Mouse (Mus musculus): ENCODE data around the gene Gpr160. TPM values are rescaled to one million over a fixed set of nuclear protein-coding genes. Genes with fewer than 3 reads are reported as not detected.

The Gpr160 gene
- total and polyA plus RNA-seq, 3 experiments, result 0.70 to 1.2 (median 1.0) TPM

DNA sequence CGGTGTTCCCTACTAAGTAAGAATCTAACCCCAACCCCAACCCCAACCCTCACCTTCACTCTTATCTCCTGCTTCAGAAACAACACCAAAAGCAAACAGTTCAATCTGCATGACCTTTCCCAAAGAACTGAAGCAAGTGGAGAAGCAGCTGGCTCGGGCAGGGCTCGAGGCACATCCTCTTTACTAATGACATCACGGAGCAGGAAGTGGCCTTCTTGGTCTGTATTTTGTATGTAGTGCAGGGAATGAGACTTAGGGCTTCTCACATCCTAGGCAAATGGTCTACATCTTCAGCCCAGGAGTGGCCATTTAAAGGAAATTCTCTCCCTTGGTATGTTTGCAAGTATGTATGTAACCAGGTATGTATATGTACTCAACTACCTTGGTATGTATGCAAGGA, 61.4 kb downstream of the Gpr160 start:
- Histone ChIP-seq H3K9me3 (replicated peaks; ENCODE audit: low read length) (peaks cover 7% of the 10 kb centered on the region), H3K9ac (ENCODE audit: insufficient read depth, low read depth) (no peak overlapping the region), H3K27me3 (replicated peaks) (no peaks in the 10 kb centered on the region), H3K36me3 (replicated peaks in 1 of 2; ENCODE audit: control insufficient read depth in 1 of 2, insufficient read depth in 1 of 2, low read length in 1 of 2) (peaks cover 60 to 87% of the 10 kb centered on the region in 2 experiments), H3K4me1 (ENCODE audit: control insufficient read depth in 1 of 2, insufficient read depth in 2 of 2) (peaks cover 0 to 4% of the 10 kb centered on the region in 2 experiments; a peak in 1 of 4 replicates), H3K4me2 (ENCODE audit: insufficient read depth, low read depth, poor library complexity, severe bottlenecking) (no peak overlapping the region), H3K4me3 (replicated peaks in 1 of 3; ENCODE audit: low read depth in 2 of 3, low read length in 2 of 3, poor library complexity in 1 of 3) (no peak overlapping the region), H3K27ac (ENCODE audit: insufficient read depth, low read depth) (no peak overlapping the region), H3K79me2 (replicated peaks; ENCODE audit: control insufficient read depth, extremely low read depth, insufficient read depth, poor library complexity, severe bottlenecking) (peaks cover 16% of the 10 kb centered on the region)
- in situ Hi-C loops (cut with MboI; ENCODE audit: low pct_ligation_motif_present, low pct_unique_long_range_greater_than_20kb, low sequenced_read_pairs) (no loop called here), dilution Hi-C loops (cut with MboI; ENCODE audit: extremely low pct_ligation_motif_present, extremely low pct_unique_long_range_greater_than_20kb, low sequenced_read_pairs) (no loop called here)
- TF ChIP-seq TBP (conservative IDR thresholded peaks at IDR 0.05; ENCODE audit: low read depth, low read length), result no peak
- TF ChIP-seq MXI1 (IDR thresholded peaks at IDR 0.05; ENCODE audit: low read depth, low read length), result no peak
- TF ChIP-seq USF2 (conservative IDR thresholded peaks at IDR 0.05; ENCODE audit: low read depth, low read length), result no peak
- no peak for TF ChIP-seq E2F4 (IDR thresholded peaks at IDR 0.05; ENCODE audit: insufficient replicate concordance, low read depth, low read length)
- no peak for TF ChIP-seq ZMIZ1 (IDR thresholded peaks at IDR 0.05; ENCODE audit: low read depth, low read length)
- DNase-seq (ENCODE audit: extremely low read depth), result no peak

DNA sequence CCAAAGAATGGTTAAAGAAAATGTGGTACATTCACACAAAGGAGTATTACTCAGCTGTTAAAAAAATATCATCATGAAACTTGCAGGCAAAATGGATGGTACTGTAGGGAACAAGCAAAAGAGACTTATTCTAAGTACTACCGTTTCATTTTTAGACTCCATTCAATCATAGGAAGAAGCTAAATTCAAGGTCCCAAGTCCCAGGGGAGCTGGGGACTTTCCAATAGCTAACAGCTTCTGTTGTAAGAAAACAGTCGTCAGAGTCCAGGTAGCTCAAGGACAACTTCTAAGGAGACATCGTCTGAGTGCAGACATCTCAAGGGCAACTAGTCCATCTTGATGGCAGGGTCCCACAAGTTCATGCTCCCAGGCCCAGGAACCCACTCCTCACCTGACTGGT, 71.9 kb downstream of the Gpr160 start:
- DNase-seq (ENCODE audit: extremely low read depth), result peak; percentile 89
- Histone ChIP-seq H3K36me3 (replicated peaks in 1 of 2; ENCODE audit: control insufficient read depth in 1 of 2, insufficient read depth in 1 of 2, low read length in 1 of 2) (peaks cover 6 to 22% of the 10 kb centered on the region in 2 experiments), H3K27ac (ENCODE audit: insufficient read depth, low read depth) (peak overlapping the region; percentile 97), H3K4me2 (ENCODE audit: insufficient read depth, low read depth, poor library complexity, severe bottlenecking) (peak overlapping the region; percentile 66), H3K79me2 (replicated peaks; ENCODE audit: control insufficient read depth, extremely low read depth, insufficient read depth, poor library complexity, severe bottlenecking) (peaks cover 48% of the 10 kb centered on the region), H3K27me3 (replicated peaks) (no peaks in the 10 kb centered on the region), H3K4me3 (replicated peaks in 1 of 3; ENCODE audit: low read depth in 2 of 3, low read length in 2 of 3, poor library complexity in 1 of 3) (peak overlapping the region; percentile 28 to 43 (median 37)), H3K9me3 (replicated peaks; ENCODE audit: low read length) (no peaks in the 10 kb centered on the region), H3K9ac (ENCODE audit: insufficient read depth, low read depth) (peak overlapping the region; percentile 46; the same call in 1 of the 2 replicates), H3K4me1 (ENCODE audit: control insufficient read depth in 1 of 2, insufficient read depth in 2 of 2) (peaks cover 9 to 50% of the 10 kb centered on the region in 2 experiments)
- in situ Hi-C loops (cut with MboI; ENCODE audit: low pct_ligation_motif_present, low pct_unique_long_range_greater_than_20kb, low sequenced_read_pairs) (no loop called here), dilution Hi-C loops (cut with MboI; ENCODE audit: extremely low pct_ligation_motif_present, extremely low pct_unique_long_range_greater_than_20kb, low sequenced_read_pairs) (no loop called here)
- TF ChIP-seq NRF1 (IDR thresholded peaks at IDR 0.05; ENCODE audit: low read depth, low read length) (no peak), MEF2A (IDR thresholded peaks at IDR 0.05; ENCODE audit: borderline replicate concordance, low read depth, low read length) (peak; percentile 74), IRF4 (IDR thresholded peaks at IDR 0.05; ENCODE audit: low read depth, low read length) (peak; percentile 64), SIN3A (IDR thresholded peaks at IDR 0.05; ENCODE audit: low read length) (peak; percentile 64), CHD2 (IDR thresholded peaks at IDR 0.05; ENCODE audit: low read length) (no peak), USF1 (IDR thresholded peaks at IDR 0.05; ENCODE audit: low read depth, low read length) (no peak), ETS1 (conservative IDR thresholded peaks at IDR 0.05; ENCODE audit: low read depth, low read length) (peak; percentile 66), MYC (IDR thresholded peaks at IDR 0.05; ENCODE audit: low read depth, low read length) (0 out of 2 replicates have a peak, but pooled peaks have one; percentile 15), MAZ (IDR thresholded peaks at IDR 0.05; ENCODE audit: low read depth, low read length) (no peak), GABPA (IDR thresholded peaks at IDR 0.05; ENCODE audit: insufficient replicate concordance, low read depth, low read length) (no peak), ZNF384 (IDR thresholded peaks at IDR 0.05; ENCODE audit: low read depth, low read length) (peak; percentile 24; the same call in 1 of the 2 replicates), EP300 (IDR thresholded peaks at IDR 0.05; ENCODE audit: low read length) (peak; percentile 75), CHD1 (IDR thresholded peaks at IDR 0.05; ENCODE audit: low read depth, low read length) (0 out of 2 replicates have a peak, but pooled peaks have one; percentile 46), MXI1 (IDR thresholded peaks at IDR 0.05; ENCODE audit: low read depth, low read length) (no peak; the same call in 1 of the 2 replicates), CTCF (conservative IDR thresholded peaks at IDR 0.05 in 1 of 2, IDR thresholded peaks at IDR 0.05 in 1 of 2; ENCODE audit: low read depth in 2 of 2, low read length in 2 of 2) (no peak)

All from CH12.LX (cell line).